Mouse (Mus musculus) liver, adult 2 months (tissue): Measurements from ENCODE around the gene B3galt1. TPM values are rescaled to one million over a fixed set of nuclear protein-coding genes. Genes with fewer than 3 reads are reported as not detected.

Experiments used
- DNase-seq: peaks from one replicate; pipeline ENCODE4 v3.0.0-alpha.2; 2011; ENCODE audit warnings: low read depth, low spot score; ENCODE audit errors: extremely low read depth
- H3K27ac ChIP-seq: fragments of 200-500 bp; replicated peaks from 2 replicates; pipeline ENCODE4 v1.5.1; 2012; ENCODE audit warnings: low read depth, mild to moderate bottlenecking, control low read depth, inconsistent platforms, low read length; ENCODE audit not compliant: insufficient read depth
- H3K27me3 ChIP-seq: fragments of 200-500 bp; 2 replicates; pipeline ENCODE4 v1.6.1; 2012; ENCODE audit warnings: mild to moderate bottlenecking, moderate library complexity, low read length, inconsistent platforms; ENCODE audit not compliant: control insufficient read depth, insufficient read depth
- H3K36me3 ChIP-seq: fragments of 200-500 bp; 2 replicates; pipeline ENCODE4 v1.6.1; 2012; ENCODE audit warnings: low read length, inconsistent platforms; ENCODE audit not compliant: control insufficient read depth, insufficient read depth
- H3K4me1 ChIP-seq: fragments of 200-500 bp; 2 replicates; pipeline ENCODE4 v1.6.1; 2011; ENCODE audit warnings: low read length; ENCODE audit not compliant: control insufficient read depth, insufficient read depth
- H3K4me3 ChIP-seq: fragments of 200-500 bp; 2 replicates; pipeline ENCODE4 v1.5.1; 2011; ENCODE audit warnings: low read depth, mild to moderate bottlenecking, control low read depth, low read length, moderate library complexity; ENCODE audit not compliant: insufficient read depth
- H3K79me2 ChIP-seq: fragments of 200-500 bp; 2 replicates; pipeline ENCODE4 v1.6.1; 2012; ENCODE audit warnings: inconsistent platforms, mild to moderate bottlenecking, low read length, moderate library complexity; ENCODE audit not compliant: control insufficient read depth, insufficient read depth
- H3K9ac ChIP-seq: fragments of 200-500 bp; 2 replicates; pipeline ENCODE4 v1.6.1; 2012; ENCODE audit warnings: low read depth, mild to moderate bottlenecking, control low read depth, inconsistent platforms, low read length
- CTCF ChIP-seq: fragments of 200-500 bp; IDR thresholded peaks from 2 replicates; pipeline ENCODE4 v1.5.1; 2011; ENCODE audit warnings: low read depth, low read length, control low read depth
- POLR2A ChIP-seq: fragments of 200-500 bp; IDR thresholded peaks from 2 replicates; pipeline ENCODE4 v1.6.1; 2011; ENCODE audit warnings: low read length, control low read depth; ENCODE audit not compliant: insufficient read depth; ENCODE audit errors: extremely low read depth
- WGBS: fragments of 180-500 bp; shearing (Covaris S2); methylation state at CpG from one replicate; pipeline ENCODE4 v1.1.7; 2018; 5-methylcytosine and 5-hydroxymethylcytosine counted together
- polyA plus RNA-seq: library from polyadenylated mRNA; depleted of rRNA; stranded (reverse); fragments of >200 nt; gene quantifications from 2 replicates; pipeline ENCODE4 v1.2.3, GENCODE M21; 2012
- total RNA-seq: library from RNA; depleted of rRNA; stranded (reverse); fragments of >200 nt; gene quantifications from 2 replicates; pipeline ENCODE4 v1.2.3, GENCODE M21; 2014

B3galt1 gene
- total and polyA plus RNA-seq, 2 experiments: 2.6 to 22.8 TPM

DNA sequence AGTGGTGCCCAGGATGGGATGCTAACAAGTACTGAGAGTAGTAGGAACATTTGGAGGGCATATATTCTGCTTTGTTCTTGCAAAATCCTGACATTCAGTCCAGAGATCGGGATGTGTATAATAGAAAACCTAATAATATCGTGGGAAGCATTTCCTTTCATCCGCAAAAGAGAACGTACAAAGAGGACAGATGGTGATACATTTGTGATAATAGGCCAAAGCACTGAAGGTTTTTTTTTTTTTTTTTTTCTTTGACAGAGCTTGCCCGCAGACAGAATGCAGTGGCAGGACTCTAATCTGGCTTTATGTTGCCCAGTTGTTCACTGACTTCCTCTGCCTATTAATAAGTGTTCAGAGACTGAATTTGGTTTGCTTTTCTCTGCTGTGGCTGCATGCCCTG is 256.7 kb downstream of the B3galt1 start:
- Histone ChIP-seq H3K36me3 (no peaks in the 10 kb centered on the region), H3K4me3 (no peak overlapping the region), H3K27ac (no peak overlapping the region), H3K27me3 (no peaks in the 10 kb centered on the region), H3K4me1 (no peaks in the 10 kb centered on the region), H3K79me2 (no peaks in the 10 kb centered on the region), H3K9ac (no peak overlapping the region)
- TF ChIP-seq CTCF (no peak), POLR2A (no peak)
- WGBS: 89% methylated on average over 5 of the region's 5 CpGs
- DNase-seq: no peak

DNA sequence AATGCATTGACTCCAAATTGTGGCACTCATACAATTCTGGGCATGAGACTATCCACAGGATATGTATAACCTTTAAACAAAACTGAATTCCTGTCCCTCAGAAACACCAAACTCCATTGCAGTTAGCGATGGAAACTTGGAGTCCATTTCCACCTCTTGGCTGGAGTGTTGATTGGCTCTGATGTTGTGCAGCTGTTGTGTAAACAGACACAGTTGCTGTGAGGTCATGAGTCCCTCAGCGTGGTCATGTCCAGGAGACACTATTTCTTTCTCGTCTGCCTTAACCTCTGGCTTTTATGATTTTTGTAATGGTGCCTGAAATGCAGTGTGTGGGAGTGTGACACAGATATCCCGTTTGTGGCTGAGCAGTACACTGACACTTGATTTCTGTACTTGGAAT is 262.0 kb downstream of the B3galt1 start:
- 0 out of 2 replicates have a peak, but pooled peaks cover 3% of the 10 kb centered on the region for H3K4me1 ChIP-seq
- WGBS: 20% methylated on average over 4 of the region's 4 CpGs
- H3K4me3 ChIP-seq: no peak overlapping the region
- no peaks in the 10 kb centered on the region for H3K27me3 ChIP-seq
- no peak overlapping the region for H3K27ac ChIP-seq
- DNase-seq: peak; percentile 86
- H3K79me2 ChIP-seq: no peaks in the 10 kb centered on the region
- no peak overlapping the region for H3K9ac ChIP-seq
- H3K36me3 ChIP-seq: no peaks in the 10 kb centered on the region
- TF ChIP-seq CTCF (no peak), POLR2A (no peak)

DNA sequence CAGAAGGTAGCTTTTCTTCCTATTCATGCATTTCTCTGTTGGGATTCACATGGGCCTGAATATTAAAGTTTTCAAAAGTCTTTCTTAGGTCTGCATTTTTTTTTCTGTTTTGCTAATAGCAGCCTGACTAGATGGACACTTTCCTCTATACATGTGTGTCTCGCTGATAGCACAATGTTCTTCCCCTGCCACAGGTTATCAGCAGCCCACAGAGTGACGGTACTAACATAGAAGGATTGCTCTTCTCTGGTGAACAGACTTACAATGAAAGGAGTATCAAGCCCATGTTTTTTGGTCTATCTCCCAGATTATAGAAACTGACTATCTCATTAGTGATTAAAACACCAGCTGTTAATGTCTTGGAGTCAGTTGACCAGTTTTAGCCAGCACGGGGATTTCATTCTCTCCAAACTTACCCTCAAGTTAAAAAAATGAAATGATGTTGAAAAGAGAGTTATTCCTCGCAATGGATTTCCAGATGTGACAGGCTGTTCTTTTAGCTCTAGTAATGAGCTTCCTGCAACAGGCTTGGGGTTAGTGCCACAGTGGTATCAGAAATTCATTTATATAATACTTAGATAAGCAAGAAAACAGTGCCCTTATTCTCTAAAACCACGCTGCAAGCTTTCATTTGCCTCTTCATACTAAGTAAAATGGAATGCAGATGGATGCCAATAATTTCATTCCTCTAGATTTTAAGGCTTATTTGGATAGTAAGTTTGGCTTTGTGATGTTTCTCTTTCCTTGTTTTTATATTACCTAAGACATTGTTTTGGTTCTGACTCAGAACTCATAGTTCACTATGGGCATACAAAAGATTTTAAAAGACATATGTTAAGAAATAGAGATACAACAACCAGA is 263.6 kb downstream of the B3galt1 start:
- H3K4me1 ChIP-seq: 0 out of 2 replicates have a peak, but pooled peaks cover 3% of the 10 kb centered on the region
- TF ChIP-seq CTCF: no peak
- no peak for TF ChIP-seq POLR2A

DNA sequence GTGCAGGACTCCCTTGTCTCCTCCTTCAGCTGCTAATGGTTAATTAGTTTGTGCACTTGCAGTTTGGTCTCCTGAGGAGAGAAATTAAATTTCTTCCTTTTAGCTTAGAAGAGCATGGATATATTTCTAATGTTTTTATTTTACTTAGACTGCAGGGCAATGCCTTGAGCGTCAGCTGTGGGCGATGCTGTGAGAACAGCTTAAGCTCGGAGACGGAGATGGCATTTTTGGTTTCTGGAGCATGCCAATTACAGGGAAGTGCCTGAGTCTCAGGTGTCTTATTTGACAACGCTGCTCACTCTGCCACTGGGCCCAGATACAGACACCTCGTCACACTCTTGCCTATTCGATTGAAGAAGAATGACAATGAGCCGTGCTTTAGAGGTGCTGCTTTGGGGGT is 282.1 kb downstream of the B3galt1 start:
- Histone ChIP-seq H3K36me3 (no peaks in the 10 kb centered on the region), H3K4me1 (no peaks in the 10 kb centered on the region), H3K27me3 (no peaks in the 10 kb centered on the region), H3K27ac (no peak overlapping the region), H3K9ac (no peak overlapping the region), H3K79me2 (no peaks in the 10 kb centered on the region), H3K4me3 (no peak overlapping the region)
- DNase-seq: no peak
- WGBS: 95% methylated on average over 8 of the region's 8 CpGs
- TF ChIP-seq POLR2A: no peak
- no peak for TF ChIP-seq CTCF

More for the DNA sequence above, 263.6 kb downstream of the B3galt1 start:
- H3K4me3 ChIP-seq: no peak overlapping the region
- no peak overlapping the region for H3K27ac ChIP-seq
- no peak overlapping the region for H3K9ac ChIP-seq
- 84% methylated on average over 5 of the region's 5 CpGs for WGBS
- no peaks in the 10 kb centered on the region for H3K36me3 ChIP-seq
- DNase-seq: peak; percentile 24
- H3K27me3 ChIP-seq: no peaks in the 10 kb centered on the region
- H3K79me2 ChIP-seq: no peaks in the 10 kb centered on the region

DNA sequence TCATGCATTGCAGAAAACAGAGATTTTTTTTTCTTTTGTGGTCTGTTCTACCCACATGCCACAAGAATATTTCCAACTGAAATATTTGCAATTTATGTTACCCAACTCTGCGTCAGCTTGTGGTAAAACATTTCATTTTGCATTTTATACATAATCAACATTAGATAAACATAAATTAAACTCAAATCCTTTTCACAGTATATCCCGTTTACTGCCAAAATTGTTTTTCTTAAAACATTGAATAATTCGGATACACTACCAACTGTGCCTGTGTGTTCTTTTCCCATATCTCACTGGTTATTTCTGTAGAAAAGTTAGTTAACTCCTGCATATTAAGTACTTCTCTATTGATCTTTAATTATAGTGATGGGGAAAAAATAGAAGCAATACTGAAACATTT is 285.1 kb downstream of the B3galt1 start:
- no peak for DNase-seq
- Histone ChIP-seq H3K9ac (no peak overlapping the region), H3K27me3 (no peaks in the 10 kb centered on the region), H3K36me3 (no peaks in the 10 kb centered on the region), H3K4me3 (no peak overlapping the region), H3K79me2 (no peaks in the 10 kb centered on the region), H3K27ac (no peak overlapping the region), H3K4me1 (no peaks in the 10 kb centered on the region)
- 91% methylated on average over 3 of the region's 3 CpGs for WGBS
- no peak for TF ChIP-seq POLR2A
- no peak for TF ChIP-seq CTCF

DNA sequence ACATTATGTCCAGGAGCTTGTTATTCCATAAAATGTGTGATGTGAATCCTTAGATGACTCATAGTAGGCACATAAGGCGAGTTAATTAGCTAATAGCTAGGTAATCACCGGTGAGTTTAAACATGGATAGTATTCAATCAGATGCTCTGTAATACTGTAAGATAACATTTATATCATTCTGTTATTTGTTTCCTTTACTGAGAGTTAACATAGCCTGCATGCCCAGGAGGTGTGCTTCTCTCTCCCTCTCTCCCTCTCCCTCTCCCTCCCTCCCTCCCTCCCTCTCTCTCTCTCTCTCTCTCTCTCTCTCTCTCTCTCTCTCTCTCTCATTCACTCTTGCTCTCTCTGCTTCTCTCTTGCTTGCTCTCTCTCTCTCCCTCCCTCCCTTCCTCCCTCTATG is 292.7 kb downstream of the B3galt1 start:
- no peak for TF ChIP-seq CTCF
- TF ChIP-seq POLR2A: no peak
- no peak overlapping the region for H3K4me3 ChIP-seq
- no peaks in the 10 kb centered on the region for H3K36me3 ChIP-seq
- H3K27ac ChIP-seq: no peak overlapping the region
- WGBS: 95% methylated on average over 2 of the region's 2 CpGs
- no peaks in the 10 kb centered on the region for H3K27me3 ChIP-seq
- no peak for DNase-seq
- H3K9ac ChIP-seq: no peak overlapping the region
- H3K79me2 ChIP-seq: no peaks in the 10 kb centered on the region
- H3K4me1 ChIP-seq: no peaks in the 10 kb centered on the region
